Mouse (Mus musculus): ENCODE measurements around the gene Thbd.

GRCm38 (mm10) chr2:148397784-148398100, 10.2 kb downstream of the Thbd start:
- no peak for TF ChIP-seq E2F4 (IDR thresholded peaks at IDR 0.05; ENCODE audit: insufficient read depth)
- TF ChIP-seq SRF (IDR thresholded peaks at IDR 0.05; ENCODE audit: control insufficient read depth, insufficient read length, low read depth): no peak

Data from myocyte (in vitro differentiated cells).